Comparison of ENCODE assay signal across 9 mouse cellular contexts in the genomic region with DNA sequence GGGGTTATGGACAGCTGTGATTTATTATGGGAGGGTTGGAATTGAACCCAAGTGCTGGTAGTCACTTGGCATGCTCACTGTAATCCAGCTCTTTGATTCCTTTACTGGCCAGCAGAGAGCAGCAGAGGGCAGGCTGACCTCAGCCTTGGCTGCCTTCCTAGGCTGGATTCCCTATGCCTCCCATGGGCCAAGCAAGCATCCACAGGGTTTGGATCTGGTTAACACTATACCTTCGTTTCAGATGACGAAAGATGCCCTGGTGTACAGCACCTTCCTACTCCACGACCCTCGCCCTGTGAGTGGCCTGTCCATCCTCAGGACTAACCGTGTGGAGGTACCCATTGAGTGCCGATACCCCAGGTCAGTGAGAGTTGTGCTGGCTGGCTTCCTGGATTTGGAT. TPM values are rescaled to one million over a fixed set of nuclear protein-coding genes. Genes with fewer than 3 reads are reported as not detected.
A peak's percentile ranks its signal among the peaks of the same experiment; 100 is the strongest.
DNase-seq lines count a peak whose midpoint lies in the region; ATAC-seq lines count a peak whose summit lies in the region.
"Had no signal": no experiment of that assay in that cellular context is flagged by ENCODE, and none has a peak within 500 bp of the region (broad histone marks: within the 10 kb centered on the region; RNA-seq: fewer than 3 reads in every experiment).

No protein-coding gene starts in this region.

- no peak overlapping the region for H3K4me2 ChIP-seq in heart, embryonic 11.5 days
- no peak overlapping the region for H3K4me2 ChIP-seq in embryonic facial prominence, embryonic 15.5 days (replicated peaks)
- no peak overlapping the region for H3K4me2 ChIP-seq in intestine, embryonic 14.5 days (ENCODE audit: low read length)
- no peak overlapping the region for H3K4me2 ChIP-seq in lung, embryonic 16.5 days (ENCODE audit: low read depth, low read length)
- H3K4me2 ChIP-seq: lung, embryonic 15.5 days had no signal

- H3K27me3 ChIP-seq in heart, embryonic 11.5 days (ENCODE audit: control insufficient read depth, insufficient read depth, low read length): no peaks in the 10 kb centered on the region
- H3K27me3 ChIP-seq in embryonic facial prominence, embryonic 15.5 days: no peaks in the 10 kb centered on the region
- H3K27me3 ChIP-seq in intestine, embryonic 14.5 days (replicated peaks; ENCODE audit: control insufficient read depth, insufficient read depth, low read length): no peaks in the 10 kb centered on the region
- no peaks in the 10 kb centered on the region for H3K27me3 ChIP-seq in lung, embryonic 16.5 days (ENCODE audit: control insufficient read depth, insufficient read depth, low read depth, low read length)
- H3K27me3 ChIP-seq: lung, embryonic 15.5 days had no signal

- no peaks in the 10 kb centered on the region for H3K36me3 ChIP-seq in heart, embryonic 11.5 days (ENCODE audit: control insufficient read depth, insufficient read depth, low read length)
- no peaks in the 10 kb centered on the region for H3K36me3 ChIP-seq in embryonic facial prominence, embryonic 15.5 days
- no peaks in the 10 kb centered on the region for H3K36me3 ChIP-seq in intestine, embryonic 14.5 days (ENCODE audit: control insufficient read depth, insufficient read depth, low read length)
- H3K36me3 ChIP-seq in lung, embryonic 16.5 days (ENCODE audit: control insufficient read depth, insufficient read depth, low read length): no peaks in the 10 kb centered on the region
- H3K36me3 ChIP-seq: lung, embryonic 15.5 days had no signal

- WGBS in heart, embryonic 11.5 days (ENCODE audit: insufficient replicate concordance): 37% methylated on average over 6 of the region's 6 CpGs
- 30% methylated on average over 6 of the region's 6 CpGs for whole genome bisulfite sequencing in embryonic facial prominence, embryonic 15.5 days
- WGBS in intestine, embryonic 14.5 days: 36% methylated on average over 6 of the region's 6 CpGs
- 27% methylated on average over 6 of the region's 6 CpGs for WGBS in lung, embryonic 16.5 days

- peak; percentile 73 to 84 for DNase-seq in heart, adult 18-20 months
- DNase-seq in 416B (ENCODE audit: low read depth): peak; percentile 65
- DNase-seq in adrenal gland, postnatal 36 days: peak; percentile 65 to 76
- DNase-seq in intestine, embryonic 14.5 days (ENCODE audit: low spot score): peak; percentile 83
- DNase-seq in testis, postnatal 10 days (ENCODE audit: low spot score): peak; percentile 76

- no peak overlapping the region for H3K9ac ChIP-seq in heart, embryonic 11.5 days (ENCODE audit: low read depth, low read length)
- no peak overlapping the region for H3K9ac ChIP-seq in embryonic facial prominence, embryonic 15.5 days
- no peak overlapping the region for H3K9ac ChIP-seq in intestine, embryonic 14.5 days (ENCODE audit: low read length)
- no peak overlapping the region for H3K9ac ChIP-seq in lung, embryonic 16.5 days (ENCODE audit: low read length)
- H3K9ac ChIP-seq: lung, embryonic 15.5 days had no signal

- H3K9me3 ChIP-seq in heart, embryonic 11.5 days (replicated peaks; ENCODE audit: control insufficient read depth, low read length): no peaks in the 10 kb centered on the region
- H3K9me3 ChIP-seq in embryonic facial prominence, embryonic 15.5 days (replicated peaks): no peaks in the 10 kb centered on the region
- no peaks in the 10 kb centered on the region for H3K9me3 ChIP-seq in intestine, embryonic 14.5 days (ENCODE audit: control insufficient read depth, low read length)
- no peaks in the 10 kb centered on the region for H3K9me3 ChIP-seq in lung, embryonic 16.5 days (ENCODE audit: control insufficient read depth, low read length)
- H3K9me3 ChIP-seq: lung, embryonic 15.5 days had no signal

- H3K27ac ChIP-seq in heart, embryonic 11.5 days (ENCODE audit: low read depth, low read length): no peak overlapping the region
- no peak overlapping the region for H3K27ac ChIP-seq in embryonic facial prominence, embryonic 15.5 days (replicated peaks)
- no peak overlapping the region for H3K27ac ChIP-seq in intestine, embryonic 14.5 days (ENCODE audit: low read depth)
- H3K27ac ChIP-seq in lung, embryonic 16.5 days (ENCODE audit: low read length): no peak overlapping the region
- H3K27ac ChIP-seq: lung, embryonic 15.5 days had no signal

- no peaks in the 10 kb centered on the region for H3K4me1 ChIP-seq in heart, embryonic 11.5 days (ENCODE audit: control insufficient read depth, insufficient read depth, low read length)
- 0 out of 2 replicates have a peak, but pooled peaks cover 4% of the 10 kb centered on the region for H3K4me1 ChIP-seq in embryonic facial prominence, embryonic 15.5 days
- no peaks in the 10 kb centered on the region for H3K4me1 ChIP-seq in intestine, embryonic 14.5 days (replicated peaks; ENCODE audit: control insufficient read depth, insufficient read depth, low read length)
- H3K4me1 ChIP-seq in lung, embryonic 16.5 days (replicated peaks; ENCODE audit: control insufficient read depth, insufficient read depth, low read length): no peaks in the 10 kb centered on the region
- H3K4me1 ChIP-seq: lung, embryonic 15.5 days had no signal

- H3K4me3 ChIP-seq in heart, embryonic 11.5 days (ENCODE audit: low read depth, low read length): no peak overlapping the region
- no peak overlapping the region for H3K4me3 ChIP-seq in embryonic facial prominence, embryonic 15.5 days (replicated peaks)
- H3K4me3 ChIP-seq in intestine, embryonic 14.5 days (ENCODE audit: low read depth, low read length): no peak overlapping the region
- H3K4me3 ChIP-seq in lung, embryonic 16.5 days (ENCODE audit: low read length): no peak overlapping the region
- H3K4me3 ChIP-seq: lung, embryonic 15.5 days had no signal

- no peak for ATAC-seq in heart, embryonic 11.5 days (replicated peaks; ENCODE audit: insufficient number of reproducible peaks, low FRiP score, low TSS enrichment)
- peak; percentile 66 for ATAC-seq in embryonic facial prominence, embryonic 15.5 days (ENCODE audit: insufficient number of reproducible peaks, low FRiP score, low TSS enrichment, low read depth)
- peak; percentile 70; the same call in 1 of the 2 replicates for ATAC-seq in intestine, embryonic 14.5 days (replicated peaks; ENCODE audit: low FRiP score, low TSS enrichment, low read depth)
- ATAC-seq in lung, embryonic 16.5 days (ENCODE audit: low read depth): peak; percentile 69

RNA-seq across cellular contexts. Expression of gene Zp3, which starts 2.5 kb away (rescaled TPM):
- not detected for total RNA-seq in heart, adult 18-20 months (2021)
- polyA plus RNA-seq in heart, embryonic 11.5 days (2014; fragmentation: Nextera tagmentation; extraction: Ambion mirVana): 0.16 TPM in 1 of 2 replicates, not detected in the other
- not detected for total RNA-seq in adrenal gland, postnatal 36 days (2021)
- 0.40 and 0.83 TPM in 2 replicates for polyA plus RNA-seq in embryonic facial prominence, embryonic 15.5 days (2015; fragmentation: Nextera tagmentation; extraction: Ambion mirVana)
- polyA plus RNA-seq in intestine, embryonic 14.5 days (2014; fragmentation: Nextera tagmentation; extraction: Ambion mirVana): not detected in 2 replicates
- polyA plus RNA-seq in lung, embryonic 16.5 days (2015; fragmentation: Nextera tagmentation; extraction: Ambion mirVana): 0.16 and 0.19 TPM in 2 replicates
- polyA plus RNA-seq: lung, embryonic 15.5 days had no signal

RNA-seq across cellular contexts. Expression of gene Ssc4d, which starts 8.1 kb away (rescaled TPM):
- under 1 TPM; 0.21 to 0.40 TPM for total RNA-seq in heart, adult 18-20 months (2021)
- 0.93 and 2.3 TPM in 2 replicates for polyA plus RNA-seq in heart, embryonic 11.5 days (2014; fragmentation: Nextera tagmentation; extraction: Ambion mirVana)
- total RNA-seq in adrenal gland, postnatal 36 days (2021): 1 to 10 TPM; 2.3 to 3.3 TPM
- 2.8 and 3.4 TPM in 2 replicates for polyA plus RNA-seq in embryonic facial prominence, embryonic 15.5 days (2015; fragmentation: Nextera tagmentation; extraction: Ambion mirVana)
- polyA plus RNA-seq in intestine, embryonic 14.5 days (2014; fragmentation: Nextera tagmentation; extraction: Ambion mirVana): 2.1 and 2.9 TPM in 2 replicates
- 3.0 and 3.2 TPM in 2 replicates for polyA plus RNA-seq in lung, embryonic 16.5 days (2015; fragmentation: Nextera tagmentation; extraction: Ambion mirVana)

RNA-seq across cellular contexts. Expression of gene Dtx2, which starts 12.2 kb away (rescaled TPM):
- total RNA-seq in heart, adult 18-20 months (2021): 1 to 10 TPM; 6.5 to 8.1 TPM
- 24.7 and 27.2 TPM in 2 replicates for polyA plus RNA-seq in heart, embryonic 11.5 days (2014; fragmentation: Nextera tagmentation; extraction: Ambion mirVana)
- total RNA-seq in adrenal gland, postnatal 36 days (2021): 10 to 100 TPM; 13.3 to 17.1 TPM
- 35.0 and 36.5 TPM in 2 replicates for polyA plus RNA-seq in embryonic facial prominence, embryonic 15.5 days (2015; fragmentation: Nextera tagmentation; extraction: Ambion mirVana)
- 23.2 and 24.6 TPM in 2 replicates for polyA plus RNA-seq in intestine, embryonic 14.5 days (2014; fragmentation: Nextera tagmentation; extraction: Ambion mirVana)
- polyA plus RNA-seq in lung, embryonic 16.5 days (2015; fragmentation: Nextera tagmentation; extraction: Ambion mirVana): 26.6 and 27.6 TPM in 2 replicates

RNA-seq across cellular contexts. Expression of gene Ywhag, which starts 48.0 kb away (rescaled TPM):
- 100 to 1,000 TPM; 285 to 287 TPM for total RNA-seq in heart, adult 18-20 months (2021)
- polyA plus RNA-seq in heart, embryonic 11.5 days (2014; fragmentation: Nextera tagmentation; extraction: Ambion mirVana): 103 and 108 TPM in 2 replicates
- total RNA-seq in adrenal gland, postnatal 36 days (2021): 100 to 1,000 TPM; 499 to 690 TPM
- polyA plus RNA-seq in embryonic facial prominence, embryonic 15.5 days (2015; fragmentation: Nextera tagmentation; extraction: Ambion mirVana): 149 and 156 TPM in 2 replicates
- 93.3 and 95.7 TPM in 2 replicates for polyA plus RNA-seq in intestine, embryonic 14.5 days (2014; fragmentation: Nextera tagmentation; extraction: Ambion mirVana)
- 150 and 155 TPM in 2 replicates for polyA plus RNA-seq in lung, embryonic 16.5 days (2015; fragmentation: Nextera tagmentation; extraction: Ambion mirVana)

RNA-seq across cellular contexts. Expression of gene Upk3b, which starts 55.9 kb away (rescaled TPM):
- total RNA-seq in heart, adult 18-20 months (2021): 10 to 100 TPM; 11.1 to 23.7 TPM
- 68.7 and 69.3 TPM in 2 replicates for polyA plus RNA-seq in heart, embryonic 11.5 days (2014; fragmentation: Nextera tagmentation; extraction: Ambion mirVana)
- 1 to 10 TPM; 5.3 to 6.8 TPM for total RNA-seq in adrenal gland, postnatal 36 days (2021)
- 4.0 and 5.4 TPM in 2 replicates for polyA plus RNA-seq in embryonic facial prominence, embryonic 15.5 days (2015; fragmentation: Nextera tagmentation; extraction: Ambion mirVana)
- 52.1 and 53.5 TPM in 2 replicates for polyA plus RNA-seq in intestine, embryonic 14.5 days (2014; fragmentation: Nextera tagmentation; extraction: Ambion mirVana)
- polyA plus RNA-seq in lung, embryonic 16.5 days (2015; fragmentation: Nextera tagmentation; extraction: Ambion mirVana): 27.1 and 32.1 TPM in 2 replicates
